Mouse (Mus musculus): ENCODE measurements at regions not wholly inside any gene's neighbourhood (a gene's known extent, or its start where the extent isn't known, plus 50 kb on each side); places are given as distances from the start of the nearest gene placed in this dataset.

GRCm38 (mm10) chr7:79535251-79536111 lies 69.3 kb upstream of the Polg start:
- TF ChIP-seq POLR2A (IDR thresholded peaks at IDR 0.05; ENCODE audit: control insufficient read depth, low read depth, low read length) (no peak), CTCF (IDR thresholded peaks at IDR 0.05; ENCODE audit: control insufficient read depth, insufficient read depth, insufficient replicate concordance, low read depth, low read length) (no peak)

Data from testis, adult 2 months (tissue).